ENCODE assay signal across 26 mouse cellular contexts in the genomic region with DNA sequence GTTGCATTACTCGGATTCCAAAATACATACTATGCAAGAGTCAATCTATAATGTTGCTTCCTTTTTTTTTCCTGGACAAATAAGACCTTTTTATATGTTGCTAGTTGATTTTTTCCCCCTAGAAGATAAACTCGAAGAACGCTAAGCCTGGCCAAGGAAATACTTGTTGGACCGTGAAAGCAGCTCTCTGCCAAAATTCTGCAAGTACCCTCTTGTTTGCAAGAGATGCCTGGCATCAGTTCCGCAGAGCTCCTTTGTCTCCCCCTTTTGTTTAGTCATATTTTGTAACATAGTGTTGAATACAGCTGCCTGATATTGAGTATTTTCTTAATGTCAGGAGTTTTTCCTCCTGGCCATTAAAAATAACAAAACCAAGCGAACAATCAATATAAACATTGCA. TPM values are rescaled to one million over a fixed set of nuclear protein-coding genes. Genes with fewer than 3 reads are reported as not detected.
DNase-seq lines count a peak whose midpoint lies in the region; ATAC-seq and TF ChIP-seq lines count a peak whose summit lies in the region.
"Had no signal": no experiment of that assay in that cellular context is flagged by ENCODE, and none has a peak within 500 bp of the region (broad histone marks: within the 10 kb centered on the region; RNA-seq: fewer than 3 reads in every experiment).

No protein-coding gene starts in this region.

- no peak for ATAC-seq in forebrain, postnatal 0 days
- no peak for ATAC-seq in forebrain, embryonic 12.5 days (ENCODE audit: low FRiP score)
- ATAC-seq in midbrain, postnatal 0 days (ENCODE audit: low FRiP score) = no peak
- ATAC-seq in midbrain, embryonic 14.5 days (ENCODE audit: low FRiP score, low TSS enrichment) = no peak
- ATAC-seq: activated CD4-positive, CD25-positive, alpha-beta regulatory T cell, adult 4 months; CD4-positive, CD25-positive, alpha-beta regulatory T cell, adult 4 months; forebrain, embryonic 15.5 days; intestine, embryonic 16.5 days; Patski had no signal

- no peaks in the 10 kb centered on the region for H3K36me3 ChIP-seq in forebrain, postnatal 0 days (ENCODE audit: insufficient read depth)
- H3K36me3 ChIP-seq in forebrain, embryonic 12.5 days (replicated peaks) = no peaks in the 10 kb centered on the region
- no peaks in the 10 kb centered on the region for H3K36me3 ChIP-seq in midbrain, postnatal 0 days (ENCODE audit: insufficient read depth, low read length)
- no peaks in the 10 kb centered on the region for H3K36me3 ChIP-seq in midbrain, embryonic 14.5 days (ENCODE audit: control insufficient read depth, insufficient read depth, low read length)
- H3K36me3 ChIP-seq: embryonic facial prominence, embryonic 12.5 days; forebrain, embryonic 15.5 days; G1E; heart, embryonic 15.5 days; hindbrain, embryonic 13.5 days had no signal

- H3K9me3 ChIP-seq in forebrain, postnatal 0 days (ENCODE audit: low read length) = no peaks in the 10 kb centered on the region
- no peaks in the 10 kb centered on the region for H3K9me3 ChIP-seq in forebrain, embryonic 12.5 days
- H3K9me3 ChIP-seq in midbrain, postnatal 0 days (ENCODE audit: low read length) = no peaks in the 10 kb centered on the region
- H3K9me3 ChIP-seq in midbrain, embryonic 14.5 days (ENCODE audit: control insufficient read depth, low read length) = no peaks in the 10 kb centered on the region
- H3K9me3 ChIP-seq: embryonic facial prominence, embryonic 12.5 days; forebrain, embryonic 15.5 days; G1E; heart, embryonic 15.5 days; hindbrain, embryonic 13.5 days had no signal

- H3K4me1 ChIP-seq in forebrain, postnatal 0 days (ENCODE audit: insufficient read depth) = no peaks in the 10 kb centered on the region
- no peaks in the 10 kb centered on the region for H3K4me1 ChIP-seq in forebrain, embryonic 12.5 days
- H3K4me1 ChIP-seq in midbrain, postnatal 0 days (ENCODE audit: insufficient read depth, low read length) = no peaks in the 10 kb centered on the region
- H3K4me1 ChIP-seq in midbrain, embryonic 14.5 days (ENCODE audit: control insufficient read depth, insufficient read depth, low read length) = no peaks in the 10 kb centered on the region
- H3K4me1 ChIP-seq: embryonic facial prominence, embryonic 12.5 days; heart, embryonic 15.5 days had no signal

- DNase-seq in cerebellum, postnatal 10 days = peak; percentile 36 to 46
- DNase-seq in cerebellum, postnatal 4 days (ENCODE audit: low spot score in 2 of 2) = no peak
- DNase-seq in forebrain, postnatal 0 days = peak; percentile 29
- DNase-seq in midbrain, postnatal 0 days (ENCODE audit: low spot score) = peak; percentile 20
- no peak for DNase-seq in midbrain, embryonic 14.5 days
- DNase-seq in kidney, adult 11 months = no peak
- DNase-seq: adrenal gland, postnatal 25 days; B cell, adult 2 months; cerebellum, adult 11 months; cerebellum, adult 8-10 months; embryo, embryonic 11 days; gastrocnemius, postnatal 14 days; heart, adult 2 months; heart, postnatal 14 days; kidney, adult 8-10 months had no signal

- no peaks in the 10 kb centered on the region for H3K27me3 ChIP-seq in forebrain, postnatal 0 days (ENCODE audit: insufficient read depth, low read length)
- peaks cover 16% of the 10 kb centered on the region for H3K27me3 ChIP-seq in forebrain, embryonic 12.5 days
- H3K27me3 ChIP-seq in midbrain, postnatal 0 days (ENCODE audit: insufficient read depth, low read length) = no peaks in the 10 kb centered on the region
- no peaks in the 10 kb centered on the region for H3K27me3 ChIP-seq in midbrain, embryonic 14.5 days (ENCODE audit: control insufficient read depth, insufficient read depth, low read length)
- H3K27me3 ChIP-seq: embryonic facial prominence, embryonic 12.5 days; heart, embryonic 15.5 days; hindbrain, embryonic 13.5 days; Patski had no signal

- no peak overlapping the region for H3K9ac ChIP-seq in forebrain, postnatal 0 days
- no peak overlapping the region for H3K9ac ChIP-seq in forebrain, embryonic 12.5 days
- no peak overlapping the region for H3K9ac ChIP-seq in midbrain, postnatal 0 days (replicated peaks; ENCODE audit: low read length, poor library complexity, severe bottlenecking)
- H3K9ac ChIP-seq in midbrain, embryonic 14.5 days (replicated peaks; ENCODE audit: low read length) = no peak overlapping the region
- H3K9ac ChIP-seq: embryonic facial prominence, embryonic 12.5 days; forebrain, embryonic 15.5 days; heart, embryonic 15.5 days; hindbrain, embryonic 13.5 days had no signal

- no peak overlapping the region for H3K4me3 ChIP-seq in forebrain, postnatal 0 days (ENCODE audit: low read depth, low read length)
- H3K4me3 ChIP-seq in forebrain, embryonic 12.5 days (replicated peaks) = no peak overlapping the region
- no peak overlapping the region for H3K4me3 ChIP-seq in midbrain, postnatal 0 days (ENCODE audit: low read depth, low read length)
- no peak overlapping the region for H3K4me3 ChIP-seq in midbrain, embryonic 14.5 days (replicated peaks; ENCODE audit: low read depth, low read length)
- H3K4me3 ChIP-seq: embryonic facial prominence, embryonic 12.5 days; forebrain, embryonic 15.5 days; heart, adult 2 months; heart, embryonic 15.5 days; hindbrain, embryonic 13.5 days had no signal

- TF ChIP-seq CTCF in forebrain, postnatal 0 days (IDR thresholded peaks at IDR 0.05; ENCODE audit: low read depth) = no peak
- no peak for TF ChIP-seq CTCF in midbrain, postnatal 0 days (IDR thresholded peaks at IDR 0.05)

- no peak overlapping the region for H3K4me2 ChIP-seq in forebrain, postnatal 0 days (ENCODE audit: low read depth)
- H3K4me2 ChIP-seq in forebrain, embryonic 12.5 days = no peak overlapping the region
- H3K4me2 ChIP-seq in midbrain, postnatal 0 days (ENCODE audit: low read depth, low read length, poor library complexity, severe bottlenecking) = no peak overlapping the region
- H3K4me2 ChIP-seq in midbrain, embryonic 14.5 days (ENCODE audit: low read length) = no peak overlapping the region
- H3K4me2 ChIP-seq: embryonic facial prominence, embryonic 12.5 days; forebrain, embryonic 15.5 days; heart, embryonic 11.5 days; heart, embryonic 15.5 days; hindbrain, embryonic 13.5 days had no signal

- no peak overlapping the region for H3K27ac ChIP-seq in forebrain, postnatal 0 days (ENCODE audit: low read depth, low read length)
- no peak overlapping the region for H3K27ac ChIP-seq in forebrain, embryonic 12.5 days
- no peak overlapping the region for H3K27ac ChIP-seq in midbrain, postnatal 0 days (ENCODE audit: low read depth, low read length)
- no peak overlapping the region for H3K27ac ChIP-seq in midbrain, embryonic 14.5 days (replicated peaks; ENCODE audit: low read depth, low read length)
- H3K27ac ChIP-seq: embryonic facial prominence, embryonic 12.5 days; forebrain, embryonic 15.5 days; heart, adult 2 months; heart, embryonic 15.5 days; hindbrain, embryonic 13.5 days had no signal

- 46% methylated on average over 6 of the region's 6 CpGs for WGBS in forebrain, postnatal 0 days
- WGBS in forebrain, embryonic 12.5 days = 90% methylated on average over 6 of the region's 6 CpGs
- 70% methylated on average over 6 of the region's 6 CpGs for WGBS in midbrain, postnatal 0 days
- WGBS in midbrain, embryonic 14.5 days = 80% methylated on average over 6 of the region's 6 CpGs

RNA-seq across cellular contexts. Expression of a gene that starts 4.3 kb away (rescaled TPM):
- 21.0 and 30.5 TPM in 2 replicates for total RNA-seq in forebrain, postnatal 0 days (2014; rRNA removed)
- 60.4 and 62.8 TPM in 2 replicates for polyA plus RNA-seq in forebrain, postnatal 0 days (2015; fragmentation: Nextera tagmentation; extraction: Ambion mirVana)
- 109 and 114 TPM in 2 replicates for polyA plus RNA-seq in forebrain, embryonic 12.5 days (2016; fragmentation: Nextera tagmentation; extraction: Ambion mirVana)
- total RNA-seq in midbrain, postnatal 0 days (2014; rRNA removed) = 8.0 and 17.8 TPM in 2 replicates
- polyA plus RNA-seq in midbrain, postnatal 0 days (2015; fragmentation: Nextera tagmentation; extraction: Ambion mirVana) = 56.0 and 58.7 TPM in 2 replicates
- polyA plus RNA-seq in midbrain, embryonic 14.5 days (2014; fragmentation: Nextera tagmentation; extraction: Ambion mirVana) = 99.6 and 107 TPM in 2 replicates

Comparison
In these comparisons a context has a peak if more than half of its experiments do, and no peak if none do; other contexts are left out.
1. DNase-seq: peak in cerebellum, postnatal 10 days (2 of 2), forebrain, postnatal 0 days (single experiment) and midbrain, postnatal 0 days (single experiment); none in cerebellum, postnatal 4 days (0 of 2), midbrain, embryonic 14.5 days (single experiment) and kidney, adult 11 months (single experiment).